Mouse (Mus musculus) spleen, adult 2 months (tissue): ENCODE data around the gene Nufip1.

Source experiments
- CTCF ChIP-seq: fragments of 200-500 bp; IDR thresholded peaks from 2 replicates; pipeline ENCODE4 v1.5.1; 2011; ENCODE audit warnings: mild to moderate bottlenecking, inconsistent platforms; ENCODE audit not compliant: insufficient read depth, insufficient read length, insufficient replicate concordance; ENCODE audit errors: extremely low read depth
- POLR2A ChIP-seq: fragments of 200-500 bp; IDR thresholded peaks from 2 replicates; pipeline ENCODE4 v1.6.1; 2011; ENCODE audit warnings: low read depth, low read length, inconsistent platforms

GRCm38 (mm10) chr14:76067237-76067636 lies 43.5 kb upstream of the Nufip1 start:
- no peak for TF ChIP-seq CTCF
- TF ChIP-seq POLR2A = no peak
